Mouse (Mus musculus) ZHBTc4 (cell line): Measurements from ENCODE around the gene Gpr157.

Experiments
- DNase-seq: peaks from one replicate; pipeline ENCODE4 v3.0.0-alpha.2; 2011; ENCODE audit warnings: low read depth, low spot score

Gene Gpr157

DNA sequence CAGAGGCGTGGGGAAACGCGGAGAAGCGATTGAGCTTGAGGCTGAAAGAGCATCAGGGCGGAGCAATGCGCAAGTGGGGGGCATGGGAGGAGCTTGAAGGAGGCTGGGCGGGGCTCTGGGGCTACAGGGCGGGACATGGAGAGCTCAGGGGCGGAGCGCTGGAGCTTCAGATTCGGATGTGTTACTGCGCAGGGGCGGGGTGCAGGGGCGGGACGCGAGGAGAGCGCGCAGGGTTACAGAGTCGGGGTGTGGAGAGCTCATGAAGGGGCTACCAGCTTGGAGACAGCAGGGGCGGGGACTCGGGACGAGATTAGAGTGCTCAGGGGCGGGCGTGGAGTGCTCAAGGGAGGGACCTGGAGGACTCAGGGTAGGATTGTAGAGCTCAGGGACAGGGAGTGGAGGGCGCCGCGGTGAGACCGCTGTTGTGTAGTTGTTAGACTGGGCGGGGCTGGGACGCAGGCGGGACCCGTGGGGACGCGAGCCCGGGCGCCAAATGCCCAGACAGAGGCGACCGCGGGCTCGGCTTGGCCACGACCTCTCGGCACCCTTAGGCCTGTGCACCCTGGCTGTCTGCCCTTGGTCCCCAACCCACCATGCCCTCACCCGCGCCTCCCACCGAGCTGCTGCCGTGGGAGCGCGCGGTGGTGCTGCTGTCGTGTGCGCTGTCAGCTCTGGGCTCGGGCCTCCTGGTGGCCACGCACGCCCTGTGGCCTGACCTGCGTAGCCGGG is at the start of gene Gpr157:
Gene Gpr157, plus strand, starts transcription at position 205 of the 729 bp plus-strand sequence.
- peak; percentile 99 for DNase-seq

DNA sequence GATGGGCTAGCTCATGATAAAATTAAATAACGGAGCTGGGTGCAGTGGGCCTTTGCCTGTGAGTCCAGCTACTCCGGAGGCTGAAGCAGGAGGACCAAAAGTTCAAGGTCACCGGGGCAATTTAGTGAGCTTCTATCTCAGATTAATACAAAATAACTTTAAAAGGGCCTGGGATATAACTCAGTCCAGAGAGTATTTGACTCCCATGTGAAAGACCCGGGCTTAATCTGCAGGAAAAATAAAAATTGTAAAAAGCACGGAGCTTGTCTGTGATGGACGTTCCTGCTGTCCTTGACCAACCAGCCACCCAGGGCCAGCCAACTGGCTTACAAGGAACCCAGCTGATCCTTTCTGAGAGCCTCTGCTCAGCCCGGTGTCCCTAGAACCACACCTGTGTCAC is 48.6 kb upstream of the Gpr157 start:
- no peak for DNase-seq

GRCm38 (mm10) chr4:150040003-150040581 is 47.1 kb upstream of the Gpr157 start:
- peak; percentile 55 for DNase-seq

DNA sequence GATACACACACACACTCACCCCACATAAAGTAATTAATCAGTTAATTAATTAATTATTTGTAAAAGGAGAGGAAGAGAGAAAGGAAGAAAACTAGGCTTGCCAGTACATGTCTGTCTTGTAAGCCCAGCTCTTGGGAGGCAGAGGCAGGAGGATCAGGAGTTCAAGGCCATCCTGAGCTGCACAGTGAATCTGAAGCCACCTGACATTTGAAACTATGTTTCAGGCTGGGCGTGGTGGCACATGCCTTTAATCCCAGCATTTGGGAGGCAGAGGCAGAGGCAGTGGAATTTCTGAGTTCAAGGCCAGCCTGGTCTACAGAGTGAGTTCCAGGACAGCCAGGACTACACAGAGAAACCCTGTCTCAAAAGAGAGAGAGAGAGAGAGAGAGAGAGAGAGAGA is 46.3 kb upstream of the Gpr157 start:
- peak; percentile 92 for DNase-seq

GRCm38 (mm10) chr4:150041346-150042110 is 45.6 kb upstream of the Gpr157 start:
- DNase-seq = peak; percentile 69

DNA sequence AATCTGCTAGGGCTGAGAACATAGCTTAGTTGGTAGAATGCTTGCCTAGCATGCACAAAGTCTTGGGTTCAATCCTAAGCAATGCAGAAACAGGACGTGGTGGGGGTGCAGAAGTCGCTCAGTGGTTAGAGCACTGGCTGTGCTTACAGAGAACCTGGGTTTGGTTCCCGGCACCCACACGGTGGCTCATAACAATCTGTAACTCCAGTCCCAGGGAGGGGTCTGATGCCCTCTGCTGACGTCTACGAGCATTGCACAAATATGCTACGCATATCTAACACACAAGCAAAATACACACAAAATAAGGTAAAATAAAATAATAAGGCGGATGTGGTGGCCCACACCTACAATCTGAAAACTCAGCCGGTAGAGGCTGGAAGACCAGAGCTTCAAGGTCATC is 43.6 kb upstream of the Gpr157 start:
- peak; percentile 59 for DNase-seq

DNA sequence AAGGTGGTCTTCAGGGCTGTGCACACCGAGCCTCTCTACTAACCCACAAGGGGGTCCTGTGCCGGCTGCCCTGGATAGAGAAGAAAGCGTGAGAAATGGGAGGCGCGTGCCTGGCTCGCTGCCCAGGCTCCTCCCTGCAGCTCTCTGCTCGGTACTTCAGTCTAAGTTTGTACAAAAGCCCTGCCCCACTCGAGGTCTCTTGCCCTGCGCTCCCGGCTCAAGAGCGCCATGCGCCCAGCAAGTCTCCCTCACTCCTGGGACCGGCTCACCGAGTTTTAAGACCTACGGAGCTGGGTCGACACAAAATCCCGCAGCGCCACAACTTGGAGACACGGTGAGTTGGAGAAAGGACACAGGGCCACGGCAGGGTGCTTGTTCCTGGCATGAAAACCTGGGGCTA is 39.1 kb upstream of the Gpr157 start:
- DNase-seq = peak; percentile 84

DNA sequence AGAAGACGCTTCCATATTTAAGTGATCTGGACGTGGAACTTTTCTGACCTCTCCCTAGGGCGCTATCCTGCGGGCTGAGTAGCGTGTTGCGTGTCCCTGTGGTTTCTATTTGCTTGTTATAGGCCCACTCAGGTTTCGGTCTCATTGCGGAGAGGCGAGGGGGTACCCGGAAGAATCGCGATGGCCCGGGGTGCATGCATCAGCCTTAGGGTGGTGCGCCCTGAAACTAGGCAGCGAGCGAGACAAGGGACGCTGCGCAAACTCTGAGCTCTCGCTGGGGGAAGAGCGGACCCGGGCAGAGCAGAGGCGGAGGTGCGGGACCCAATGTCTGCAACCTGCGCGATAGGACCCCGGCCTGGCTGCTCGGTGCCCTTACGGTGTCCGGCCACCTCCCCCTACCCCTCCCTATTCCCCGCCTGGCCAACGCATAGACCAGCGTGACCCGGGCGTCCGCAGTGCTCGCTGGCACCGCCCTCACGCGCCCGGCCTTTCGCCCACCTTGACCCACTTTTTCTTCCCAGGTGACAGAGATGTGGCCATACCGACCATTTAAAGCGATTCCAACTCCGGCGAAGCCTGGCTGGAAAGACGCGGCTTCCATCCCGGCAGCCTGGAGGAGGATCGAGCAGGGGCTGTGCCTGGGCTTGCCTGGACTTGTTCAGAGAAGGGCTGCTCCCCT is 38.5 kb upstream of the Gpr157 start:
- DNase-seq = peak; percentile 56

DNA sequence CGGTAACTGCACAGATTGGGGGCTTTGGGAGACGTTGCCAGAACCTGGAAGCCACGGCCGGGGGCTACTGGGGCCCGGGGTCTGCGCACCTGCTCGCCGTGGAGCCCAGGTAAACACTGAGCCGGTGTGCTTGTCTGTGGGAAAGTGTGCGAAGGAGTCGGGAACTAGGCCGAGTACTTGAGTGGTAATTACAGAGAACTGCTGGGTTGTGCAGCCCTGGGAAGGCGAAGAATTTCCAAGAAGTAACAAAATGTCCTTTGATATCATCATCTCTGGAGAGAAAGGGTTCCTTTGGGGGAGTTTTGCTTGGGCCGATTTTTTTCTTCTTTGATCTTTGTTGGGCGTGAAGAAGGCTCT is 38.0 kb upstream of the Gpr157 start:
- DNase-seq = no peak

DNA sequence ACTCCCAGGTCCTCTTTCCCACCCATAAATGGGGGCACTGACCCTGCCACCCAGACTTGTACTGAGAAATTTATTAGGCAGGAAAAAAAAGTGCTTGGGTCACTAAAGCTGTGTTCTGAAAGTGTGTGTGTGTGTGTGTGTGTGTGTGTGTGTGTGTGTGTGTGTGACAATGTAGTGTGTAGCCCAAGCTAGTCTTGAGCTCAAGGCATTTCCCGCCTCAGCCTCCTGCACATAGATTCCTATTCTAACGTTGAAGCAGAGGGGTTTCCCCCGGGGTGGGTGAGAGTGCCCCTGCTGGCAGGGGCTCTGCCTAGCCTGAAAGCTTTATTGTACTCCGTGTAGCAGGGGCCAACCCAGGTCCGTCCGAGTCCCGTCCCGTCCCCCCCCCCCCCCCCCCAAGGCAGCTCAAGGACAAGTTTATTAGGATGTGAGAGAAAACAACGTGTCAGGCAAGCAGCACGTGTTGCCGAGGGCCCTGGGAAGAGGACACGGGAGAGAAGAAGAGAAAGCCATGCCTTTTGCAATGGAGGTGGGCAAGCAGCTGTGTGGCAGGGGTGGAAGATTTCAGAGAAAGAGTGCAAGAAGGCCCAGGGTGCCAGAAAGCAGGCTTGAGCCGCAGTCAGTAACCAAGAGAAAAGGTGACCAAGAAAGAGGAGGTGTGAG is 37.5 kb upstream of the Gpr157 start:
- DNase-seq = peak; percentile 87

DNA sequence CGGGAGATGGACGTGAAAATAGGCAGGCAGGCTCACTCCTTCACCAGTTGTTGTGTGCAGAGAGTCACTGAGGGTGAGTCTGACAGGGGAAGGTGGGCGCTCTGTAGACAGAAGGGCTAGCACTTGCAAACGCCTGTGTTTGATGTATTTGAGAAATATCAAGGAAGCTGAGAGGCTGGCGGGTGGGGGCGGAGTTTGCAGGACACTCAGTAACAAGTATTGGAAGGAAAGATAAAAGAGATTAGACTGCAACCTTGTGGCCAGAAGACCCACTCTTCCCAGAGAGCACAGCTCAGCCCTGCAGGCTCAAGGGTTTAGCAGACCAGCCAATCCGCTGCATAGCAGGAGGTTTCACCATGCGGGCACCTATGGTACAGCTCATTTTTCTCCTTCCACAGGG is 35.7 kb upstream of the Gpr157 start:
- no peak for DNase-seq

GRCm38 (mm10) chr4:150052380-150052779 is 34.8 kb upstream of the Gpr157 start:
- DNase-seq = no peak

- DNase-seq = no peak
These were observed 31.0 kb upstream of the Gpr157 start for GRCm38 (mm10) chr4:150056171-150056570.

GRCm38 (mm10) chr4:150057722-150058121 is 29.4 kb upstream of the Gpr157 start:
- no peak for DNase-seq

- DNase-seq = no peak
These were observed 27.2 kb upstream of the Gpr157 start for GRCm38 (mm10) chr4:150059841-150060468.

GRCm38 (mm10) chr4:150060469-150061170 is 26.5 kb upstream of the Gpr157 start:
- no peak for DNase-seq

DNA sequence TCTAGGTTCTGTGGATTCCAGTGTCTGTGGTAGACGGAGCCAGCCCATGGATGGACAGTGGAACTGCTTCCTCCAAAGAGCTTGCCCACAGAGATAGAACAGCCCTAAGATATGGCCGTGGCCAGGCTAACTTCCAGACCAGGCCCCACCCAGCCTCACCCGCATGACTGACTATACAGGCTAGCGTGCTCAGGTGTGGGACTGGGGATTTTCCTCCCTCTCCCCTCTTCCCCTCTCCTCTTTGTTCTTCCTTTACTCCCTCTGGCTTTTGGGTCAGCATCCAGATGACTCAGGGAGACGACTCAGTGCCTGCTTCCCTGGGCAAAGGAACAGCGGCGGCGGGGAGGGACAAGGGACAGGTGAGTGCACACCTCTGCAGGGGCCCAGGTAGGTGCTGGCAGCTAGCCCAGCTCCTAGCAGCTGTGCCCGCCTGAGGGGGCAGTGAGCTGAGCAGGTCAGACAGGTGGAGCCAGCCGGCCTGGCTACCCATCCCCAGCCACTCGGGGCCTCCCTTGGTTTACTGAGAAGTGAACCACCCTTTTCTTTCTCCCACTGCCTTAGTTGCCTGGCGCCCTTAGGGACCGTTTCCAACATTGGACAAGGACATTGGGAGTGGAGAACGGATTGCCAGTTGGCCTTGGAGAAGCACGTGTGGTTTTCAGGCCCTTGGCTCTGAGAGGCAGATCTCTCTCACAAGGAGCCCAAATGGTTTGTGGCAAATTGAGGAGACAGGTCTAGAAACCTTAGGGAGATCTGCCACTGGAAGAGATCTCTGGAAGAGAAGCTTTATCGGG is 25.5 kb upstream of the Gpr157 start:
- no peak for DNase-seq

DNA sequence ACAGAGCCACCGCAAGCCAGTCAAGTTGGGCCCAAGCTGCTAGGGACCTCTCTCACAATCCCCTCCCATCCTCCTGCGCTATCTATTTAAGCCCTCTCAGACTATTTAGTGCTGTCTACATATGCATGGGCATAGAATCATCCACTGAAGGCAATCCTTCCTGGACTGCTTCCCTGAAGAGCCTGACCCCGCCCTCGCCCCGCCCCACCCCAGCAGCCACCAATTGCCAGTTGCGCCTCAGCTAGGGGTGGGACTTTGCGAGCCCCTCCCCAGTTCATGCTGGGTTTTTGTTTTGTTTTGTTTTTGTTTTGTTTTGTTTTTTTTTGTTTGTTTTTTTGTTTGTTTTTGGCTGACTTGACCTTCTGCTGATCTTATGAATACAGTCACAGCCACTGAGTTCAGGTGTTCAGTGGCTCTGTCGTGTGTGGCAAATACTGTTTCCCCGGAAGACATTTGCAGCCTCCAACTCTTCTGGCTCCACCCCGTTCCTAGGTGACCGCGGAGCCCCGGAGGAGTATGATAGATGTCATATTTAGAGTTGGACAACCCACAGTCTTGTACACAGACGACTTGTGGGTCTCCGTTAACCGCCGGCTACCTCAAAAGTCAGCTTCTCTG is 20.4 kb upstream of the Gpr157 start:
- peak; percentile 89 for DNase-seq

DNA sequence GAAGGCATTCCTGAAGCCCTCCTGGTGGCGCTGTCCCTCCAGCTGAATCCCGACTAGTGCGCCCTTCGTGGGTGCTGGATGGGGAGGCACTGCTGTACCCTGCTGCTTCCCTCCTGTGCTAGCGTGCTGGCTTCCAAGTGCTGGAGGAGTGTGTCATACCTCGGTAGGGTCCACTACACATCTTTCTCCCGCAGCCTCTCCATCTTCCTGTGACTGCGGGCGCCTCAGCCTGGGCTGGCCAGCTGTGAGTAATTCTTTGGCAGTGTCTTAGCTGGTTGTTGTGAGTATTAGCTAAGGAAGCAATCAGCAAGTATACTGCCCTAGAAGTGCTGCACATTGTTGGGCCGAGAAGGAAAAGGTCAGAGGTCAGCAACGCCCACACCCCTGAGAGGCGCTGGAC is 18.9 kb upstream of the Gpr157 start:
- DNase-seq = no peak
